Mouse (Mus musculus) heart, postnatal 0 days (tissue): Measurements from ENCODE around the gene Sema5a. TPM values are rescaled to one million over a fixed set of nuclear protein-coding genes. Genes with fewer than 3 reads are reported as not detected.

ENCODE experiments used
- ATAC-seq: fragments of 200-750 bp; cut with Nextera tagmentation; 2 replicates; pipeline ENCODE4 v1.8.0; 2017; ENCODE audit warnings: low read depth, moderate number of reproducible peaks, moderate library complexity; ENCODE audit not compliant: insufficient read depth
- DNase-seq: peaks from one replicate; pipeline ENCODE4 v3.0.0-alpha.2; 2016; ENCODE audit warnings: low spot score
- H3K27ac ChIP-seq: fragments of 300-500 bp; sonication (generic); 2 replicates; pipeline ENCODE4 v1.5.1; 2014; ENCODE audit warnings: low read depth, mild to moderate bottlenecking
- H3K27me3 ChIP-seq: fragments of 300-500 bp; sonication (generic); 2 replicates; pipeline ENCODE4 v1.6.1; 2014; ENCODE audit warnings: low read length, mixed read lengths; ENCODE audit not compliant: control insufficient read depth, insufficient read depth
- H3K36me3 ChIP-seq: fragments of 300-500 bp; sonication (generic); replicated peaks from 2 replicates; pipeline ENCODE4 v1.6.1; 2014; ENCODE audit warnings: low read length, mixed read lengths; ENCODE audit not compliant: control insufficient read depth, insufficient read depth
- H3K4me1 ChIP-seq: fragments of 300-500 bp; sonication (generic); 2 replicates; pipeline ENCODE4 v1.6.1; 2014; ENCODE audit warnings: antibody characterized with exemption; ENCODE audit not compliant: control insufficient read depth, insufficient read depth
- H3K4me2 ChIP-seq: fragments of 300-500 bp; sonication (generic); 2 replicates; pipeline ENCODE4 v1.6.1; 2014; ENCODE audit warnings: low read depth, mild to moderate bottlenecking, low read length, moderate library complexity
- H3K4me3 ChIP-seq: fragments of 300-500 bp; sonication (generic); 2 replicates; pipeline ENCODE4 v1.5.1; 2014; ENCODE audit warnings: low read depth, low read length
- H3K9ac ChIP-seq: fragments of 300-500 bp; sonication (generic); replicated peaks from 2 replicates; pipeline ENCODE4 v1.6.1; 2014; ENCODE audit warnings: low read depth, low read length, mixed read lengths
- H3K9me3 ChIP-seq: fragments of 300-500 bp; sonication (generic); replicated peaks from 2 replicates; pipeline ENCODE4 v1.6.1; 2016; ENCODE audit warnings: low read length; ENCODE audit not compliant: control insufficient read depth
- CTCF ChIP-seq: IDR thresholded peaks from 2 replicates; pipeline ENCODE4 v1.5.1; 2016; ENCODE audit warnings: antibody characterized with exemption, control low read depth, low read depth
- EP300 ChIP-seq: IDR thresholded peaks from 2 replicates; pipeline ENCODE4 v1.6.1; 2016; ENCODE audit warnings: antibody characterized with exemption, low read depth
- WGBS: fragments of 180-500 bp; shearing (Covaris S2); extraction: QIAGEN DNeasy Blood & Tissue Kit; methylation state at CpG from one replicate; pipeline ENCODE4 v1.1.7; 2014; 5-methylcytosine and 5-hydroxymethylcytosine counted together
- polyA plus RNA-seq: library from polyadenylated mRNA; unstranded; fragments of >200 nt; fragmentation: Nextera tagmentation; extraction: Ambion mirVana; gene quantifications from 2 replicates; pipeline ENCODE4 v1.2.1, GENCODE M21; 2015
- total RNA-seq: library from RNA; depleted of rRNA; stranded (reverse); fragments of >200 nt; gene quantifications from 2 replicates; pipeline ENCODE4 v1.2.3, GENCODE M21; 2014; ENCODE audit warnings: low replicate concordance

Gene Sema5a
- total and polyA plus RNA-seq, 2 experiments from 2014 or later = 3.7 to 11.5 TPM

GRCm38 (mm10) chr15:32349276-32349675, 104.7 kb downstream of the Sema5a start:
- 0 out of 2 replicates have a peak, but pooled peaks cover 6% of the 10 kb centered on the region for H3K4me1 ChIP-seq
- TF ChIP-seq EP300 (no peak), CTCF (no peak)
- H3K27me3 ChIP-seq = no peaks in the 10 kb centered on the region
- H3K4me3 ChIP-seq = no peak overlapping the region
- no peak overlapping the region for H3K9ac ChIP-seq
- H3K27ac ChIP-seq = no peak overlapping the region
- no peak overlapping the region for H3K4me2 ChIP-seq
- 80% methylated on average over 5 of the region's 5 CpGs for WGBS
- ATAC-seq = no peak
- no peaks in the 10 kb centered on the region for H3K36me3 ChIP-seq
- no peaks in the 10 kb centered on the region for H3K9me3 ChIP-seq
- DNase-seq = no peak

- Histone ChIP-seq H3K27me3 (no peaks in the 10 kb centered on the region), H3K4me2 (no peak overlapping the region), H3K36me3 (no peaks in the 10 kb centered on the region), H3K9ac (no peak overlapping the region), H3K9me3 (no peaks in the 10 kb centered on the region), H3K4me3 (no peak overlapping the region), H3K27ac (no peak overlapping the region), H3K4me1 (0 out of 2 replicates have a peak, but pooled peaks cover 16% of the 10 kb centered on the region)
- ATAC-seq = no peak
- no peak for DNase-seq
- TF ChIP-seq EP300 (no peak), CTCF (no peak)
- WGBS = 72% methylated on average over 8 of the region's 8 CpGs
These were observed 108.4 kb downstream of the Sema5a start for GRCm38 (mm10) chr15:32352995-32353394.

GRCm38 (mm10) chr15:32353513-32353912, 108.9 kb downstream of the Sema5a start:
- Histone ChIP-seq H3K4me3 (no peak overlapping the region), H3K9me3 (no peaks in the 10 kb centered on the region), H3K9ac (no peak overlapping the region), H3K36me3 (no peaks in the 10 kb centered on the region), H3K4me1 (0 out of 2 replicates have a peak, but pooled peaks cover 16% of the 10 kb centered on the region), H3K4me2 (no peak overlapping the region), H3K27me3 (no peaks in the 10 kb centered on the region), H3K27ac (no peak overlapping the region)
- DNase-seq (no peak), ATAC-seq (no peak)
- WGBS = 80% methylated on average over 5 of the region's 5 CpGs
- TF ChIP-seq CTCF (no peak), EP300 (no peak)

GRCm38 (mm10) chr15:32356805-32357204, 112.2 kb downstream of the Sema5a start:
- H3K4me3 ChIP-seq = no peak overlapping the region
- ATAC-seq = peak; percentile 80
- no peak for DNase-seq
- no peak overlapping the region for H3K4me2 ChIP-seq
- H3K4me1 ChIP-seq = 0 out of 2 replicates have a peak, but pooled peaks cover 14% of the 10 kb centered on the region
- no peak overlapping the region for H3K9ac ChIP-seq
- 26% methylated on average over 5 of the region's 5 CpGs for WGBS
- H3K27me3 ChIP-seq = no peaks in the 10 kb centered on the region
- no peak for TF ChIP-seq CTCF
- peak overlapping the region; percentile 46; the same call in 1 of the 2 replicates for H3K27ac ChIP-seq
- H3K36me3 ChIP-seq = no peaks in the 10 kb centered on the region
- H3K9me3 ChIP-seq = no peaks in the 10 kb centered on the region

GRCm38 (mm10) chr15:32367841-32368240, 123.2 kb downstream of the Sema5a start:
- no peak for TF ChIP-seq CTCF
- no peak for TF ChIP-seq EP300
- ATAC-seq = no peak
- H3K4me3 ChIP-seq = no peak overlapping the region
- H3K27me3 ChIP-seq = no peaks in the 10 kb centered on the region
- 78% methylated on average over 4 of the region's 4 CpGs for WGBS
- H3K9me3 ChIP-seq = no peaks in the 10 kb centered on the region
- no peaks in the 10 kb centered on the region for H3K36me3 ChIP-seq
- no peak for DNase-seq
- no peak overlapping the region for H3K9ac ChIP-seq
- H3K27ac ChIP-seq = no peak overlapping the region
- no peak overlapping the region for H3K4me2 ChIP-seq
- H3K4me1 ChIP-seq = no peaks in the 10 kb centered on the region

GRCm38 (mm10) chr15:32370914-32371313, 126.3 kb downstream of the Sema5a start:
- Histone ChIP-seq H3K36me3 (no peaks in the 10 kb centered on the region), H3K9ac (no peak overlapping the region), H3K27me3 (no peaks in the 10 kb centered on the region), H3K4me3 (no peak overlapping the region), H3K9me3 (no peaks in the 10 kb centered on the region), H3K27ac (no peak overlapping the region), H3K4me2 (no peak overlapping the region), H3K4me1 (no peaks in the 10 kb centered on the region)
- no peak for TF ChIP-seq EP300
- no peak for TF ChIP-seq CTCF
- WGBS = 87% methylated on average over 6 of the region's 6 CpGs
- no peak for ATAC-seq
- no peak for DNase-seq
